Mouse (Mus musculus): ENCODE data around the gene Ddx55.

DNA sequence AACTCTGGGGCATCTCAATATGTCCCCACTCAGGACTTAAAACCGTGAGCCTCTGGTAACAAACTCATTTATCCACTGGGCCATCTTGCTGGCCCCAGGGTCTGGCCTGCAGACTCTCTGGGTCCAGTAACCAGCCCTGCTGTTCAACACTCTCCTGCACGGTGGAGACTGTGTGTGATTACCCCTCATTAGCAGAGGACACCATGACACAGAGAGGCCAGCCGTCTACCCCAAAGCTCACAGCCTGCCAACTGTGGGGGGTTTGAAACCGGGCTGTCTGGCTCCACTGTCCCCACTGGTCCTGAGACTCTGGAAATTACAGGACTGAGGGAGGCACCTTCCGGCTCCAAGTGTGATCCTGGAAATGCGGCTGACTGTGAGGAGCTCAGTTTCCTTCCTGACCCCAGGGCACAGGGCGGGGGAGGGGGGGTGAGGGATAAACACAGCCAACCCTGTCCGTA, 23.4 kb upstream of the Ddx55 start:
- TF ChIP-seq POLR2A (IDR thresholded peaks at IDR 0.05; ENCODE audit: borderline replicate concordance, extremely low read depth, insufficient read depth, insufficient read length, poor library complexity, severe bottlenecking) (no peak), CTCF (IDR thresholded peaks at IDR 0.05; ENCODE audit: borderline replicate concordance, extremely low read depth, insufficient read depth, insufficient read length) (no peak)

Measured in brain, embryonic 14.5 days (tissue).